Mouse (Mus musculus): ENCODE data around the gene St6gal1.

DNA sequence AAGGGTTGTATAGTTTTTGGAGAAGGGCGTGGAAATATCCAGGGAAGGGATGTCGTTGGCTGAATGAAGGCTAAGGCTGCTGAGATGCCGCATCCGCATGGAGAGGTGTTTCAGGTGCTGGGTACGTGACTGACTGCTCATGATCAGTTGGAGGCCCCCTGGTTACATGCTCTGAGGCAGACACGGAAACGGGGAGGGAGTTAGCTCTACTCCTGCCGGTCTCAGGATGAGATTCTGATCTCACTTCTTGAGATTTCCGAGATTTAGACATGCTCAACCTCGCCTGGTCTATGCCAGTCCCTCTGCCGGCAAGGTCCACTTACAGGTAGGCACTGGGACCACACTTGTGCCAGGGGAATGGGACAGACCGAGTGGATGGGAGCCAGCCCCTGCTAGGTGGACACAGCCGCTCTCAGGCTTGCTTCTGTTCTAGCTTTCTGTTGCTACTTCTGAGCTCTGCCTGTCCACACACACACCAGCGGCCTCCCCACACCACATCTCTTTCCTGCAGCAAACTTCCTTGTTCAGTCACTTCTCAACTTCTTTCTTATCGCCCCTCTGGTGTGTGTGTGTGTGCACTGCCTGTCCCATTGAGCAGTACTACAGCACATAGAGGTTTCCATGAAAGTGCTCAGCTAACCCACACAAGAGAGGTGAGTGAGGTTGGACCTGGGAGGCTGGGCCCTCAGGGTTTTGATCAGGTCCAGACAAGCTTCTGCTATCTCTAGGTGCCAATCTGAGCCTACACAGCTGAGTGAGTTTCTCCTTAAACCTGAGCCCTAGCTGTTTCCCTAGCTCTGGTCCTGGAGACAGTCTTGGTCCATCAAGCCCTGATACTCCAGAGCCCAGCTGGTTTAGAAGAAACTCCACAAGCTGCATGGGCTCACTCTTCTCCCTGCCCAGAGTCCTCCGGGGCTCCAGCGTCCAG lies 44.8 kb downstream of the St6gal1 start:
- TF ChIP-seq CTCF (conservative IDR thresholded peaks at IDR 0.05; ENCODE audit: low read length) (no peak), POU5F1 (IDR thresholded peaks at IDR 0.05; ENCODE audit: borderline replicate concordance, low read length) (no peak), NANOG (IDR thresholded peaks at IDR 0.05; ENCODE audit: borderline replicate concordance, low read length) (no peak)
